Mouse (Mus musculus) hindbrain, embryonic 16.5 days (tissue): Measurements from ENCODE around the gene Fam110c. TPM values are rescaled to one million over a fixed set of nuclear protein-coding genes. Genes with fewer than 3 reads are reported as not detected.

ENCODE experiments used
- ATAC-seq: fragments of 200-750 bp; cut with Nextera tagmentation; 2 replicates; pipeline ENCODE4 v1.8.0; 2017; ENCODE audit warnings: moderate TSS enrichment, moderate library complexity
- H3K27ac ChIP-seq: fragments of 300-500 bp; sonication (generic); 2 replicates; pipeline ENCODE4 v1.5.1; 2014; ENCODE audit warnings: low read depth, mild to moderate bottlenecking, control low read depth, low read length, moderate library complexity
- H3K27me3 ChIP-seq: fragments of 300-500 bp; sonication (generic); replicated peaks from 2 replicates; pipeline ENCODE4 v1.6.1; 2014; ENCODE audit warnings: low read length; ENCODE audit not compliant: control insufficient read depth, insufficient read depth
- H3K36me3 ChIP-seq: fragments of 300-500 bp; sonication (generic); 2 replicates; pipeline ENCODE4 v1.6.1; 2014; ENCODE audit warnings: mild to moderate bottlenecking, low read length, moderate library complexity, mixed read lengths; ENCODE audit not compliant: control insufficient read depth, insufficient read depth
- H3K4me1 ChIP-seq: fragments of 300-500 bp; sonication (generic); 2 replicates; pipeline ENCODE4 v1.6.1; 2014; ENCODE audit warnings: low read depth, low read length; ENCODE audit not compliant: control insufficient read depth, insufficient read depth
- H3K4me2 ChIP-seq: fragments of 300-500 bp; sonication (generic); 2 replicates; pipeline ENCODE4 v1.6.1; 2014; ENCODE audit warnings: mild to moderate bottlenecking, low read length, control low read depth, moderate library complexity
- H3K4me3 ChIP-seq: fragments of 300-500 bp; sonication (generic); 2 replicates; pipeline ENCODE4 v1.5.1; 2014; ENCODE audit warnings: mild to moderate bottlenecking, low read length, control low read depth, moderate library complexity
- H3K9ac ChIP-seq: fragments of 300-500 bp; sonication (generic); 2 replicates; pipeline ENCODE4 v1.6.1; 2014; ENCODE audit warnings: low read depth, mild to moderate bottlenecking, control low read depth, low read length, moderate library complexity
- H3K9me3 ChIP-seq: fragments of 300-500 bp; sonication (generic); 2 replicates; pipeline ENCODE4 v1.6.1; 2014; ENCODE audit warnings: mild to moderate bottlenecking, low read length, moderate library complexity; ENCODE audit not compliant: control insufficient read depth
- WGBS: fragments of 180-500 bp; shearing (Covaris S2); extraction: QIAGEN DNeasy Blood & Tissue Kit; methylation state at CpG from one replicate; pipeline ENCODE4 v1.1.7; 2014; 5-methylcytosine and 5-hydroxymethylcytosine counted together
- polyA plus RNA-seq: library from polyadenylated mRNA; unstranded; fragments of >200 nt; fragmentation: Nextera tagmentation; extraction: Ambion mirVana; gene quantifications from 2 replicates; pipeline ENCODE4 v1.2.1, GENCODE M21; 2015

The Fam110c gene
- polyA plus RNA-seq, 1 experiment from 2014 or later = 0.05 TPM

- H3K4me3 ChIP-seq = no peak overlapping the region
- no peaks in the 10 kb centered on the region for H3K9me3 ChIP-seq
- H3K9ac ChIP-seq = no peak overlapping the region
- H3K27me3 ChIP-seq = no peaks in the 10 kb centered on the region
- ATAC-seq = no peak
- H3K4me2 ChIP-seq = no peak overlapping the region
- H3K27ac ChIP-seq = no peak overlapping the region
- 82% methylated on average over 11 of the region's 11 CpGs for WGBS
- H3K4me1 ChIP-seq = no peaks in the 10 kb centered on the region
- H3K36me3 ChIP-seq = no peaks in the 10 kb centered on the region
Observed at GRCm38 (mm10) chr12:31090882-31091640, 17.4 kb downstream of the Fam110c start.

- H3K27me3 ChIP-seq = no peaks in the 10 kb centered on the region
- H3K4me1 ChIP-seq = no peaks in the 10 kb centered on the region
- H3K36me3 ChIP-seq = no peaks in the 10 kb centered on the region
- no peak overlapping the region for H3K4me3 ChIP-seq
- H3K27ac ChIP-seq = no peak overlapping the region
- no peak overlapping the region for H3K9ac ChIP-seq
- no peak overlapping the region for H3K4me2 ChIP-seq
- WGBS = 14% methylated on average over 5 of the region's 5 CpGs
- no peaks in the 10 kb centered on the region for H3K9me3 ChIP-seq
- ATAC-seq = no peak
Observed at GRCm38 (mm10) chr12:31092481-31092880, 18.8 kb downstream of the Fam110c start.

- H3K9me3 ChIP-seq = no peaks in the 10 kb centered on the region
- no peak overlapping the region for H3K4me2 ChIP-seq
- H3K27ac ChIP-seq = no peak overlapping the region
- H3K4me3 ChIP-seq = no peak overlapping the region
- ATAC-seq = no peak
- H3K9ac ChIP-seq = no peak overlapping the region
- WGBS = 96% methylated on average over 6 of the region's 6 CpGs
- H3K4me1 ChIP-seq = no peaks in the 10 kb centered on the region
- H3K27me3 ChIP-seq = no peaks in the 10 kb centered on the region
- H3K36me3 ChIP-seq = no peaks in the 10 kb centered on the region
Observed at GRCm38 (mm10) chr12:31097185-31097584, 23.5 kb downstream of the Fam110c start.

DNA sequence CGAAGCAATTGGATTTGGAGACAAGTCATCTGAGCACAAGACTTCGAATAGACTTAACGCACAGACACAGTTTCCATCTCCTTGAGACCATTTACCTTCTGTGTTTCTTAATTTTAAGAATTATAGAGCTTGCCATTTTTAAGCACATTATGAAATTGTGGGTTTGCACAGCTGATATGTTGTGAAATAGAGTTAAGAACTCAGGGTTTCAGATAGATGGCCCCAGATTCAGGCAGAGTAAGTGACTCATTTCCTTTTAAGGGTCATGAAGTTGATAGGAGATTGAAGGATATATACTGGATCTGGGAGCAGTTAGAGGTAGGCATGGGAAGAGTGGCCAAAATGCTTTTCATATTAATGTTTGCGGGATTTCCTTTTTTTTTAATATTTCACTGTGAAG is 27.5 kb downstream of the Fam110c start:
- no peak overlapping the region for H3K27ac ChIP-seq
- H3K4me3 ChIP-seq = no peak overlapping the region
- no peaks in the 10 kb centered on the region for H3K36me3 ChIP-seq
- no peak overlapping the region for H3K4me2 ChIP-seq
- H3K9ac ChIP-seq = no peak overlapping the region
- H3K27me3 ChIP-seq = no peaks in the 10 kb centered on the region
- 98% methylated on average over 4 of the region's 4 CpGs for WGBS
- no peak for ATAC-seq
- no peaks in the 10 kb centered on the region for H3K9me3 ChIP-seq
- H3K4me1 ChIP-seq = no peaks in the 10 kb centered on the region

- no peak overlapping the region for H3K4me2 ChIP-seq
- 86% methylated on average over 4 of the region's 4 CpGs for WGBS
- no peak overlapping the region for H3K9ac ChIP-seq
- no peaks in the 10 kb centered on the region for H3K9me3 ChIP-seq
- ATAC-seq = no peak
- no peak overlapping the region for H3K4me3 ChIP-seq
- H3K27ac ChIP-seq = no peak overlapping the region
- H3K36me3 ChIP-seq = no peaks in the 10 kb centered on the region
- H3K27me3 ChIP-seq = no peaks in the 10 kb centered on the region
- no peaks in the 10 kb centered on the region for H3K4me1 ChIP-seq
Observed at GRCm38 (mm10) chr12:31101821-31102220, 28.2 kb downstream of the Fam110c start.

- WGBS = 16% methylated on average over 8 of the region's 8 CpGs
- no peaks in the 10 kb centered on the region for H3K9me3 ChIP-seq
- no peak for ATAC-seq
Observed at GRCm38 (mm10) chr12:31116005-31116466, 42.4 kb downstream of the Fam110c start.

DNA sequence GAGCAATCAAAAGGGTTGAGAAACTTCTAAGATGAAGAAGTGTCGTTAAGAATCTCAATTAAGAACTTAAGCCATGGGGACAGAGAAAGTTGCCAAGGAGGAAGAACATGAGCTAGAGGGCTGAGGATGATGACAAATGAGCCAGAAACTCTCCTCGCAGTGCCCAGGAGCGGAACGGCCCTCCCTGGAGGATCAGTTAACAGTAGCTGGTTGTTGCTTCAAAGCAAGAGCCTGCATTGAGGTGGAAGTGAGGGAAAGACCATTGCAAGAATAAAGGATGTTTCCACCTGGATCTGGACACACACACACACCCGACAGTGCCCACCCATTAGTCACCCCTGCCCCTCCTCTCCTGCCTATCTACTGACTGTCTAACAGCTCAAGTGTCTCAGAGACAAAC is 46.9 kb downstream of the Fam110c start:
- no peak for ATAC-seq
- Histone ChIP-seq H3K9ac (no peak overlapping the region), H3K9me3 (no peaks in the 10 kb centered on the region), H3K4me1 (no peaks in the 10 kb centered on the region), H3K4me3 (no peak overlapping the region), H3K4me2 (no peak overlapping the region), H3K36me3 (no peaks in the 10 kb centered on the region), H3K27me3 (no peaks in the 10 kb centered on the region), H3K27ac (no peak overlapping the region)
- WGBS = 74% methylated on average over 5 of the region's 5 CpGs

More at GRCm38 (mm10) chr12:31116005-31116466, 42.4 kb downstream of the Fam110c start:
- no peak overlapping the region for H3K4me2 ChIP-seq
- H3K4me1 ChIP-seq = no peaks in the 10 kb centered on the region
- H3K27me3 ChIP-seq = no peaks in the 10 kb centered on the region
- H3K9ac ChIP-seq = no peak overlapping the region
- no peaks in the 10 kb centered on the region for H3K36me3 ChIP-seq
- no peak overlapping the region for H3K4me3 ChIP-seq
- no peak overlapping the region for H3K27ac ChIP-seq

DNA sequence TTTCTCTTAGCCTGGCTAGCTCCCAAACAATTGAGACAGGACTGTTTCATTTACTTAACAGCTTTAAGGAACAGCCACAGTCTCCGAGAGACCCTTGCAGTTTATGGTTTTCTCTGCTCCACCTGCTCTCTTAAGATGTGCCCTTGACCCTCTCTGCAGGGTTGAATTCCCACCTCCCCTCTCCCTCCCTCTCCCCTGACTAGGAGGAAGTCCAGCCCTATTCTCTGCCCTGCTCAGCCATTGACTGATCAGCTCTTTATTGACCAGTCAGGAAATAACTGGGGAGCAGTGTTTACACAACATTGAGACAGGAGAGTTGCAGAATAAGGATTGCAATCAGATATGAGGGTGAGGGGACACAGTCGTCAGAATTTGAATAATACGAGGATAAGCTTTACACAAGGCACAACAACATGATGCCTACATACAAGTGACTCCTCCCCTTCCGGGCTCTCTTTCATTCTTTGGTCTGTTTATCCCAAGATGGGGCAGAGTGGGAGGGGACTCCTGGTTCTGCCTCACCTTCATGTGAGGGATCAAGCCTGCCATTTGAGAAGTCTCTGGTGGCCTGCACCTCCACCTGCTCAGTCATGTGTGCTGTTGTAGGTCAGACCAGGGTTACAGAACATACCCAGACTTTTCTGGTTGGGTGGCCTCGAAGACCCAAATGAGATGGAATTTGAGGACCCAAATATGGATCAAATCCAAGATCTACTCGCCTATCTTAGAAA is 49.4 kb downstream of the Fam110c start:
- Histone ChIP-seq H3K27ac (no peak overlapping the region), H3K4me3 (no peak overlapping the region), H3K9ac (no peak overlapping the region), H3K4me1 (no peaks in the 10 kb centered on the region), H3K9me3 (no peaks in the 10 kb centered on the region), H3K4me2 (no peak overlapping the region), H3K27me3 (no peaks in the 10 kb centered on the region), H3K36me3 (no peaks in the 10 kb centered on the region)
- ATAC-seq = no peak
- WGBS = 75% methylated on average over 6 of the region's 6 CpGs

- ATAC-seq = no peak
- H3K4me1 ChIP-seq = no peaks in the 10 kb centered on the region
- H3K27ac ChIP-seq = no peak overlapping the region
- no peak overlapping the region for H3K4me3 ChIP-seq
- H3K9ac ChIP-seq = no peak overlapping the region
- WGBS = 20% methylated on average over 1 of the region's 1 CpGs
- no peaks in the 10 kb centered on the region for H3K36me3 ChIP-seq
- H3K27me3 ChIP-seq = no peaks in the 10 kb centered on the region
- no peaks in the 10 kb centered on the region for H3K9me3 ChIP-seq
- H3K4me2 ChIP-seq = no peak overlapping the region
Observed at GRCm38 (mm10) chr12:31126071-31126470, 52.4 kb downstream of the Fam110c start.
